Comparison of ENCODE assay signal across 8 mouse cellular contexts in the genomic region with DNA sequence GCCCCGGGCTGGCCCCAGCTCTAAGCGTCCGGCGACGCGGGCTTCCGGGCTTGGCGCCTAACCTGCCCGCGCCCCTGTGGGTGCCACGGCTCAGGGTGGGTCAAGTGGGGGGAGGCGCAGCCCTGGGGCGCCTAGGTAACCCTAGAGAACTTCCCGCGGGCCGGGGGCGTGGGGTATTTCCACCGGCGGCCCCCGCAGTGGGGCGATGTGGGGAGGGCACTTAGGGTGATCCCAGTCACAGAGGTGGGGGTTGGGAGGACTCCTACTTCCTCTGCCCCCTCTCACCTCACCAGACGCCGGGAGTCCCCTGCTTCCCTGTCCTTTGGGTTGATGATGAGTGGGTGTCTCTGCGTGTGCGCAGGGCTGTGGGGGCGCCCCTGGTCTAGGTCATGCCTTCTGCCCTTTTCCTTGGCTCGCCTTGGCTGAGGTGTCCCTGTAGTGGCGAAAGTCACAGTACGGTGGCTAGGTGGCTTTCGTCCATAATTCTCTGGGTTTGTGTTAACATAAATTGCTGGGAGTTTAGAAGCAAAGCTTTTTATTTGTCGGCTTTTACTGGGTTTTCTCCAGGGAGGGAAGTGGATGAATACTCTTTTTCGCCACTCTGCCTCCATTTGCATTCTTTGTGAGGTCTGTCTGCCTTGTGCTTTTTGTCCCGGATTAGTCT. TPM values are rescaled to one million over a fixed set of nuclear protein-coding genes. Genes with fewer than 3 reads are reported as not detected.
A peak's percentile ranks its signal among the peaks of the same experiment; 100 is the strongest.
DNase-seq lines count a peak whose midpoint lies in the region; ATAC-seq and TF ChIP-seq lines count a peak whose summit lies in the region.

No protein-coding gene starts in this region.

- H3K27ac ChIP-seq in kidney, adult 2 months (ENCODE audit: insufficient read depth, low read depth, low read length) = peak overlapping the region; percentile 79
- peak overlapping the region; percentile 99 for H3K27ac ChIP-seq in limb, embryonic 15.5 days
- peak overlapping the region; percentile 100 for H3K27ac ChIP-seq in midbrain, embryonic 15.5 days

- DNase-seq in gastrocnemius, adult 18-20 months (ENCODE audit: low spot score) = peak; percentile 42
- DNase-seq in gastrocnemius, postnatal 10 days = no peak
- DNase-seq in embryo, embryonic 11.5 days (ENCODE audit: low read depth, low spot score) = peak; percentile 26
- peak; percentile 55 for DNase-seq in heart, adult 8-10 months (ENCODE audit: low spot score)
- peak; percentile 68 for DNase-seq in kidney, adult 2 months
- DNase-seq in spleen, postnatal 4 days (ENCODE audit: low spot score in 2 of 2) = peak; percentile 32 to 78

- 1% methylated on average over 33 of the region's 33 CpGs for WGBS in kidney, adult 2 months
- WGBS in limb, embryonic 15.5 days = under 1% methylated on average over 33 of the region's 33 CpGs
- under 1% methylated on average over 33 of the region's 33 CpGs for WGBS in midbrain, embryonic 15.5 days

- TF ChIP-seq CTCF in kidney, adult 2 months (conservative IDR thresholded peaks at IDR 0.05; ENCODE audit: insufficient read depth, insufficient read length, low read depth, low read length) = no peak

- H3K27me3 ChIP-seq in kidney, adult 2 months (replicated peaks; ENCODE audit: control insufficient read depth, insufficient read depth, low read length) = no peaks in the 10 kb centered on the region
- no peaks in the 10 kb centered on the region for H3K27me3 ChIP-seq in limb, embryonic 15.5 days
- H3K27me3 ChIP-seq in midbrain, embryonic 15.5 days (replicated peaks) = no peaks in the 10 kb centered on the region

- H3K4me1 ChIP-seq in kidney, adult 2 months (ENCODE audit: control insufficient read depth, insufficient read depth, low read length) = peaks cover 8% of the 10 kb centered on the region; the same call in 1 of the 2 replicates
- H3K4me1 ChIP-seq in limb, embryonic 15.5 days = peaks cover 30% of the 10 kb centered on the region
- H3K4me1 ChIP-seq in midbrain, embryonic 15.5 days = peaks cover 40% of the 10 kb centered on the region

- peak overlapping the region; percentile 82 for H3K9ac ChIP-seq in limb, embryonic 15.5 days
- peak overlapping the region; percentile 88 for H3K9ac ChIP-seq in midbrain, embryonic 15.5 days

- TF ChIP-seq POLR2A in kidney, adult 2 months (IDR thresholded peaks at IDR 0.05; ENCODE audit: low read depth, low read length) = no peak

- H3K4me3 ChIP-seq in kidney, adult 2 months (ENCODE audit: insufficient read depth, low read depth, low read length) = peak overlapping the region; percentile 74
- peak overlapping the region; percentile 96 for H3K4me3 ChIP-seq in limb, embryonic 15.5 days
- peak overlapping the region; percentile 88 for H3K4me3 ChIP-seq in midbrain, embryonic 15.5 days

- no peaks in the 10 kb centered on the region for H3K9me3 ChIP-seq in limb, embryonic 15.5 days
- no peaks in the 10 kb centered on the region for H3K9me3 ChIP-seq in midbrain, embryonic 15.5 days

- H3K4me2 ChIP-seq in limb, embryonic 15.5 days = peak overlapping the region; percentile 77
- peak overlapping the region; percentile 81 for H3K4me2 ChIP-seq in midbrain, embryonic 15.5 days

- H3K36me3 ChIP-seq in kidney, adult 2 months (ENCODE audit: control insufficient read depth, insufficient read depth, low read length) = no peaks in the 10 kb centered on the region; the same call in 1 of the 2 replicates
- peaks cover 9% of the 10 kb centered on the region; the same call in 1 of the 2 replicates for H3K36me3 ChIP-seq in limb, embryonic 15.5 days
- no peaks in the 10 kb centered on the region for H3K36me3 ChIP-seq in midbrain, embryonic 15.5 days (replicated peaks)

- ATAC-seq in limb, embryonic 15.5 days (ENCODE audit: insufficient number of reproducible peaks, low FRiP score, low TSS enrichment, low read depth) = no peak
- peak; percentile 3 for ATAC-seq in midbrain, embryonic 15.5 days (replicated peaks)

RNA-seq across cellular contexts. Expression of gene Skil, which starts 0.8 kb away (rescaled TPM):
- 10 to 100 TPM; 13.2 to 17.1 TPM for total RNA-seq in gastrocnemius, adult 18-20 months (2021)
- 10 to 100 TPM; 17.6 to 19.3 TPM for total RNA-seq in gastrocnemius, postnatal 10 days (2021)
- total RNA-seq in heart, adult 8-10 months (2022) = 10 to 100 TPM; 11.4 to 18.7 (median 14.9) TPM
- polyA plus RNA-seq in kidney, adult 2 months (2012; rRNA removed) = 5.8 and 7.7 TPM in 2 replicates
- 18.0 and 22.0 TPM in 2 replicates for polyA plus RNA-seq in limb, embryonic 15.5 days (2015; fragmentation: Nextera tagmentation; extraction: Ambion mirVana)
- polyA plus RNA-seq in midbrain, embryonic 15.5 days (2015; fragmentation: Nextera tagmentation; extraction: Ambion mirVana) = 25.9 and 29.5 TPM in 2 replicates

RNA-seq across cellular contexts. Expression of gene Cldn11, which starts 54.1 kb away (rescaled TPM):
- total RNA-seq in gastrocnemius, adult 18-20 months (2021) = under 1 TPM in 1 of 2 experiments, not detected in 1; 0.19 TPM
- total RNA-seq in gastrocnemius, postnatal 10 days (2021) = 1 to 10 TPM in 1 of 2 experiments, under 1 TPM in 1; 0.95 to 2.0 TPM
- total RNA-seq in heart, adult 8-10 months (2022) = under 1 TPM; 0.37 to 0.47 (median 0.42) TPM
- 2.8 and 6.0 TPM in 2 replicates for polyA plus RNA-seq in kidney, adult 2 months (2012; rRNA removed)
- polyA plus RNA-seq in limb, embryonic 15.5 days (2015; fragmentation: Nextera tagmentation; extraction: Ambion mirVana) = 8.3 and 8.7 TPM in 2 replicates
- polyA plus RNA-seq in midbrain, embryonic 15.5 days (2015; fragmentation: Nextera tagmentation; extraction: Ambion mirVana) = 57.8 and 75.1 TPM in 2 replicates
